Mouse (Mus musculus): Measurements from ENCODE around the gene Rps6ka3.

GRCm38 (mm10) chrX:159391239-159391638 lies 181.1 kb downstream of the Rps6ka3 start:
- TF ChIP-seq FLI1 (IDR thresholded peaks at IDR 0.05; ENCODE audit: low read length) = no peak
- no peak for TF ChIP-seq GATA1 (IDR thresholded peaks at IDR 0.05; ENCODE audit: borderline replicate concordance, low read length)

Data from megakaryocyte, embryonic 14.5 days (primary cell).